Mouse (Mus musculus): ENCODE results near the gene Plxnb2.

- TF ChIP-seq CTCF (IDR thresholded peaks at IDR 0.05; ENCODE audit: extremely low read depth, insufficient read length, insufficient replicate concordance, low read depth, low read length) (no peak), POLR2A (IDR thresholded peaks at IDR 0.05; ENCODE audit: low read depth, low read length) (peak; percentile 84)
Observed at GRCm38 (mm10) chr15:89195690-89196312, 15.2 kb upstream of the Plxnb2 start.

Data from small intestine, adult 2 months (tissue).